Mouse (Mus musculus) CD4-positive helper T cell, adult 2 months (primary cell): Measurements from ENCODE around the gene Ptgir.
"Not testable (repeated sequence)": the region's sequence is repeated elsewhere in the genome, so short reads cannot be mapped to it uniquely, and the experiment has no call there.

Experiments
- DNase-seq: peaks from one replicate; pipeline ENCODE4 v3.0.0-alpha.2; 2012; ENCODE audit warnings: low read depth, missing footprints, low spot score

The Ptgir gene

DNA sequence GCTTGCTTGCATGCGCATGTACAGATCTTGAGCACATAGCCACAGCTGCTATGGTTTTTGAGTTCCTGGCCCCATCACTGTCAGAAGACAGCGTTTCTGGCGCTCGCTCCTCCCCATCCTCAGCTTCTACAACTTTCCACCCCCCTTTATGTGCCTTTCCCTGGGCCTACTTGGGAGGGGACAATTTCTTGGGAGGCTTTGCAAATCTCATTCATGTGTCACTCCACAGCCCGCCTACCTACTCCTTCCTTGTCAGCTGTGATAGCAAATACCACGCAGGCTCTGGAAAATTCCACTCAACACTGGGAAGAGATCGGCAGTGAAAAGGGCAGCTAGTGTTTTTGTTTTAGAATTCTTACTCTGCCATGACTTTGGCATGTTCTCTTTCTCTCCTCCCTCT, 34.0 kb downstream of the Ptgir start:
- DNase-seq, result no peak

DNA sequence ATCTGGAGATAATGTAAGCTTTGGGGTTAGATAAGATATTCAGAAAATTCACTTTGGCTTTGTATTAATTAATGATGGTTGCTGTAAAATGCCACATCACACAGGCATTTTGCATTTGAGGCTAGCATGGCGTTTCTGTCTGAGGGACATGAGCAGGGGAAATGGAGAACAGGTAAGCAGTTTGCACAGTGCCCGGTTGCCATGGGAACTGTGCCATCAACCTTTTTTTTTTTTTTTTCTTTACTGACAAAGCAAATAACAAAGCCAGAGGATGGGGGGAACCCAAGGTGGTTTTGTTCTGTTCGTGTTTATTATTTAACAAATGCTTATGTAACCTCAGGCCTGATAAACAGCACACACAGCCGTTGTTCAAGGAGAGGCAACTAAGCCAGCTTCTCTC, 36.6 kb downstream of the Ptgir start:
- DNase-seq, result no peak

DNA sequence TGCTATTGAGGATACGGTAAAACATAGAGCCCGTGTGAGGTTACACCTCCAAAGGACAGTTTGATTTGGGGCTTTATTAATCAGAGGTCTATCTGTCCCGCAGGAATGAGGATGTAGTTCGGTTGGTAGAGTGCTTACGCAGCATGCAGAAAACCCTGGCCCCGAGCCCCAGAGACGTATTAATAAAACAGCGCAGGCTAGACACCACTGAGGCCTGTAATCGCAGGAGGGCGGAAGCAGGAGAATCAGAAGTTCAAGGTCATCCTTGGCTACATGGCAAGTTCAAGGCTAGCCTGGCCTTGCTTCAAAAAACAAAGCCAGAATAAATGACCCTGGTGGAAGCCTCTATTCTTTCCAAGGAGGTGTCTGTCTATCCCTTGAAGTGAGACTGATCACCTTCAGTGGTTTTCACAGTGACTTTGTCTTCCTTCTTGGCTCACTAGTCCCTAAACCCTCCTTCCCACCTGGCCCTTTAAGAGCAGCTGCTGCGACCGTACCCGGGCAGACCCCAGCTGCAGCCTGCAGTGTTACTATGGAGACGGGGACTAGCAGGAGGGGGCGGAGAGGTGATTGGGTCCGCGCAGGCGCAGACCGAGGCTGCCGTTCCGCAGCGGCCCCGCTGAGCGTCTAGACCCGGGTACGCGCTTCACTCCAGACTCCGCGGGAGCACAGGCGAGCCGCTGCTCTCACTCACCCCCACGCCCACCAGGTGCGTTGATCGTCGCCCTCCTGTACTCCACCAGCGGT, 37.9 kb downstream of the Ptgir start, which contains the start of gene Pnmal2:
TSS of gene Pnmal2 (plus strand) at position 622 of the 747 bp plus-strand sequence.
- DNase-seq, result peak; percentile 62

DNA sequence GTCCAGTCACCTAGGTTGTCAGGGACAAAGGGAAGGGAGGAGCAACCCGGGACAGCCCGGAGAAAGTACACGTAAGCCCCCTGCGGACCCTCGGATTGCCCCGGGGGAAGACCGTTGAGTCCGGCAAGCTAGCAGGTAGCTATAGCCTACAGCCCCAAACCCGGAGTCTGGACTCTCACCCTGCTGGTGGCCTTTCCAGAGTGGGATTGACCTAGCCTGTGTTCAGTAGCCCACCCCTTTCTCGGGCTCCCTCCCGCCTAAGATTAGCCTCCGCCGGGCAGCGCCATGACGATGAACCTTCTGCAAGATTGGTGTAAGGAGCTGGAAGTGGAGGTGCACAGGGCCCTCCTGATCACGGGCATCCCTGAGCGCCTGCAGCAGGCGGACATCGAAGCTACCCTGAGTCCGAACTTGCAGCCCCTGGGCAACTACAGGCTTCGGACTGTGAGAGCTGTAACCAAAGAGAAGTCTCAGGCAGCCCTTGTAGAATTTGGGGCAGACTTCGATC, 38.6 kb downstream of the Ptgir start:
- DNase-seq, result no peak

DNA sequence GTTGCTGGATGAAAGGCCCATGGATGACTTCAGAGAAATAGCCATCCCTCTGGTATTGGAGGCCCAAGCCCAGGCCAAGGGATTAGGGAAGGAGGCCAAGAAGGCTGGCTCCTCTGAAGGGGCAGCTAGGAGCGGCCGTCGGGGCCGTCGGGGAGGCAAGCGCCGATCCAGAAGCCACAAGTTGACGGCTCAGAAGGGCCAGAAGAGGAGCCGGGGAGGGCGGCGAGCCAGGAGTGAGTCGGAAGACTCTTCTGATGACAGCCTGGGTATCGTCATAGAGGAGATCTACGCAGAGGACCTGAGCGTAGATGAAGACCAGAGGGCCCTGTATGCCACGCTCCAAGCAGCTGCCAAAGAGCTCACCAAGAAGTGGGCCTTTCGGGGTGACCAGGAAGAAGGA, 39.1 kb downstream of the Ptgir start:
- no peak for DNase-seq

DNA sequence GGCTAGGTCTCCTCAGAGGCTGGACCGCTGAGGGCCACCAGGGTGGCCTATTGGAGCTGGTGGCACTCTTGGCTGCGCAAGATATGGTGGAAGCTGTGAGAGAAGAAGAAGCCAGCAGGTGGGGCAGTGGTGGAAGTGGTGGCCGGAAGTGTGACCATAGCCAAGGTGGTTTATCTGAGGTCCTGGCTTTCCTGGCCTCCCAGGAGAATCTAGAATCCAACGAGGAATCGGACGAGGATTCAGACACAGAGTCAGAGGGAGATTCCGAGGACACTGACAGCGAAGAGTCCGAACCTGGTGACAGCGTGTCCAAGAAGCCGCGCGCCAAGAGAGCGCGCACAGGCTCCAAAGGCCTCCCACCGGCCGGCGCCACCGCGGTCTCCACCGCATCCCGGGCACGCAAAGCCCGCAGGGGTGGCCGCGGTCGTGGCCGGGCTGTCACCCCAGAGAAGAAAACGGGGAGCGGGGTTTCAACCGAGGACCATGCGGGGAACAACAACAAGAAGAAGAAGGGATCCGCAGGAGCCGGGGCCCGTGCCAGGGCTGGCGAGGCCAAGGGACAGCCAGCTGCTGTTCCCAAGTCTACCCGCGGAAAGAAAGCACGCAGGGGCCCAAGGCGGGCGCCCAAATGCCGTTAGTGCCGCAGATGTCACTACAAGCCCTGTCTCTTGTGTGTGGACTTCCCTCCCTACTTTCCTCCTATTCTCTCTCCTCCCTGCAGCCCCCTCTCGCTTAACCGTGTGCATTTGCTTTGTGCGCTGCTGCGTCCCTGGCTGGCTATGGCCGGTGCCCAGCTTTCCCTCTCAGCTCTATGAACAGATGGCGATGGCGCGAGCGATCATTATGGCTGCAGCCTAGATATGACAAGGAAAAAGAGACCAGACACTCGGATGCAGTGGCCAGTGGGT, 40.4 kb downstream of the Ptgir start:
- no peak for DNase-seq

DNA sequence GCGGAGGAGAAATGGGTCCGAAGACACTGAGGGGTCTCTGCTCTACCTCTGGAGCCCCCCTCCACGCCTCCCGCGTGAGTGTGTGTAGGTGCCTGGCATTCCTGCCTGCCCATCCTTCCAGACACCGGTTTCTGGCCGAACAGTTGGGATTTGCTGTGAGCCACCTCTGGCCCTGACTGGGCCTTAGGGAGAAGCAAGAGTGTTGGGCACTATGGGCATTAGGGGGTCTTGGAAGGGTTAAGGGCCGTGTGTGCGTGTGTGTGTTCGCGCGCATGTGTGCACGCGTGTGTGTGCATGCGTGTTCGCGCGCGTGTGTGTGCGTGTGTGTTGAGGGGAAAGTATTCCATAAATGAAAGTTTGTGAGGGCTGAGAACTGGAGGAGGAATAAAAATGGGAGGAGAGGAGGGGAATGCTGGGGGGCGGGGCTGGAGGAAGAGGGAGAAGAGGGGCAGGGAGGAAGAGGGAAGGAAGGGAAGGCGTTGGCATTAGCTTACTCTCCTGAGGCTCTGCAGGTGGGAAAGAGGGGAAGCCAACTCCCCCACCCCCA, 41.1 kb downstream of the Ptgir start:
- DNase-seq, result no peak

DNA sequence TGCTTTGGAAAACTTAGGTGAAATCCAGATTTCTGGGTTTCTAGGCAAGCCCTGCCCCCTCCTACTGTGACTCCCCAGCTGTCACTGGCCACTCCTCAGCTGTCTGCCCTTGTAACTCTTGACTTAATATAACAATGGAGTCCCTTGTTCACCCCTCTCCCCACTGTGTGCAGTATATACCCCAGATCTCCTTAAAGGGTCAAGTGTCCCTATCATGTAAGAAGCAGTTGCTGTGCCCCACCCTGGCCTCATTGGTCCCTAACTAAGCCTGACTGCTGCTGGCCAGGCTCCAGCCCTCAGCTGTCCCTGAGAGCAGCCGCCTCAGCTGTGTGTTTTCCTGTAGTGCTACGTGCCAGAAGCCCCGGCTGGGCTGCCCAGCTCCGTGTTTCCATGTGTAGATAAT, 41.7 kb downstream of the Ptgir start:
- no peak for DNase-seq

DNA sequence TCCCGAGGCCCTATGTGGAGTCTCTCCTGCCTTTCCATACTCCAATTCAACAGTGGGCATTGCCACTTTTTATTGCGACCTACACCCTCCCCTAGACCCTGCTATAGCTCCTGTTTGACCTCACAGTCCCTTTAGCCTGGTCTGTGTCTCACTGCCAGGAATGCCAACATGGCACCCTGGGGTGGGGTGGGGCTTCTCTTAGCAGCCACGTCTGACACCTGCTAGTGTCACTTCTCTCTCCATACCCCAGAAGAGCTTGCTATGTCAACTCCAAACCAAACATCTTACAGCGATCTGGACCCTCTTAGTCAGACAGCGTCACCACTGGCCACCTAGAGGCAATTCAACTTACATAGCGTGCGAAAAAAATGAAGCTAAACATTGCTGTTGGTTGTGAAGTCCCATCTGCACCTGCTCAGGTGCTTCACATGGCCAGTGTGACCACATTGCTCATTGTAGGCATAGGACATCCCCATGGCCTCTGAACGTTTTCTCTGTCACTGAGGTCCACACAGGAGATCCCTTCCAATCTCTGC, 42.7 kb downstream of the Ptgir start:
- no peak for DNase-seq

DNA sequence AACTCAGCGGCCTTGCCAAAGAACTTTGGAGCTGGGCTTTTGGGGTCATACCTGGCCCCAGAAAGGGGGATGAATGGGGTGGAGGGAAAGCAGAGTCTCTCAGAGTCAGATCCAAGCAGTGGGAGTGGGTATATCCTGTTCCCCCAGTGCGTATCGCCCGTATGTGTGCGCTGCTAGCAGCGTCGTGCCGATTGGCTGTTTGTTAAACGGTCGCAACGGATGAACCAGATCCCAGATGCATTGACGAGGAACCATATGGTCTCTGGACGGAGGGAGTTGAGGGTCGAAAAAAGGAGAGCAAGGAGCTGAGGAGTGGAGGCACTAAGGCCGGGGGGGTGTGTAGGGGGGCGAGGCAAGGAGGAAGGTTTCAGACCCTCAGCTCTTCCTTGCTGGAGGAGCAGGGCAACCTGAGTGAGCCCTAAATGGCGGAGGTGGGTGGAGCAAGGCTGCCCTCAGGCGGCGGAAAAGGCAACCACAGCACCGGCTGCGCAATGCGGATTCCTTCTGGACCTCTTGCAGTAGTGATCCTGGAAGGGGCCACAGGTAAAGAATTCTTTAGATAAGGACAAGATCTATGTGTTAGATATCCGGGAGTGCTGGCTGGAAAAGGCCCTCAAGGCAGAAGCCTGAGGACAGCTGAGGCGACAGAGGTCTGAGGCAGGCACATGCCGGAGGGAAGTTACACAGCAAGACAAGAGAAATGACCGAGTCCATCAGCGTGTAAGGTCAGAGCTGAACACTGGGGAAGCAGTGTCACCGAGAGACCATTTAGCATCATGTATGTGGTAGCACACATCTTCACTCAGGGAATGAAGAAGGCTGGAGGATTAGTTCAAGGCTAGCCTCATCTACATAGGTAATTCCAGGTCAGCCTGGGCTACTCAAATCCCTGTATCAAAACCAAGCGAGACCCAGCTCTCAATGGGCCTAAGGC, 43.9 kb downstream of the Ptgir start:
- DNase-seq, result peak; percentile 68

DNA sequence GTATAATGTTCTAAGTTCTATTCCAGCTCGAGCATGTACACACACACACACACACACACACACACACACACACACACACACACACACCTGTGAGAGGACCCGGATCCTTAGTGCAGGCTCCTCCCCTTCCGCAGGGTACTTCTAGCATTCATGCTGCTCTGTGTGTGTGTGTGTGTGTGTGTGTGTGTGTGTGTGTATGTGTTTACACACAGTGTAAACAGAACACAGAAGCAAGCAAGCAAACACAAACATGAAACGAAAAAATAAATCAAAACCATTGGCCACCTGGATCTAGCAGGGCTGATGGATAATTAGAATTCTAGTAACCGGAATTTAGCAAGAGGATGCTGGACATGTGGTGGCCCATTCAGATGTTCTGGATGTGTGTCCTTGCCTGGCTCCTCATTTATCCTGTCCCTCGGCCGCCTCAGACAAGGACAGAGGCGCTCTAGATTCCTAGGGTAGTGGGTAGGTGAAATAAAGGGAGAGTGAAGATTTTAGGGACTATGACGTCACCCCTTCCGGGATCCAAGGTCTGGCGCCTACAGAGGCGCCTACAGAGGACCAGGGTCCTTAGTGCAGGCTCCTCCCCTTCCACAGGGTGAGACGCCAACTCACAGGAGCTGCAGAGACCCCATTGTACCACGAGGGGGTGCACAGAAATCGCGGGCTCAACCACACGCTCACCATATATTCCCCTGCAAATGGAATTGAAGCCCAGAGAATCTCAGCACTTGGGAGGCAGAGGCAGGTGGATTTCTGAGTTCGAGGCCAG, 44.8 kb downstream of the Ptgir start:
- DNase-seq, result peak; percentile 84

DNA sequence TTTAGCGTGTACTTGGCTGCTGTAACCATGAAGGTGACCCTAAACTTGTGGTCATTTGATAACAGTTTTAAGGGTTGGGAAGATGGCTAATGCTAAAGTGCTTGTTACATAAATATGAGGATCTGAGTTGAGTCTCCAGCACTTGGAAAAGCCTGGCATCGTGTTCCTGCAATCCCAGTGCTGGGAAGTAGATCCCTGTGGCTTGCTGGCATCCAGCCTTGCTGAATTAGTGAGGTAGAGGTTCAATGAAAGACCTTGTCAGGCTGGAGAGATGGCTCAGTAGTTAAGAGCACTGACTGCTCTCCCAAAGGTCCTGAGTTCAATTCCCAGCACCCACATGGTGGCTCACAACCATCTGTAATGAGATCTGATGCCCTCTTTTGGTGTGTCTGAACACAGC, 47.5 kb downstream of the Ptgir start:
- not testable (repeated sequence) for DNase-seq

DNA sequence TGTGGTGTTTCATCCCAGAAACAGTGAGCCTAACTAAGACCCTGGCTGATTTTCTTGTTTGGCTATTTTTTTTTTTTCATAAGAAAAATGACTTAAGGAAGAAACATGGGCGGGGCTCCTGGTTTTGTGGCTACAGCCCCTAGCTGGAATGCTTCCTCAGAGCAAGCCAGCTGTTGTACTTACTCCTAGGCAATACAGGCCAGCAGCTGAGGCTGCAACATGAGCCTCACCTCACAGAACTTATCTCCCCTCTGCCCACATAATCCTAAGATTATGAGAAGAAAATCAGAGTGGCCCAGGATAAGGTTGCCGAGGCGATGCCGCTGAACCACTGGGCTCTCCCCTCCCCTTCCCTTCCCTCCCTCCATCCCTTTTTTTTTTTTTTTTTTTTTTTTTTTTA, 49.4 kb downstream of the Ptgir start:
- no peak for DNase-seq

DNA sequence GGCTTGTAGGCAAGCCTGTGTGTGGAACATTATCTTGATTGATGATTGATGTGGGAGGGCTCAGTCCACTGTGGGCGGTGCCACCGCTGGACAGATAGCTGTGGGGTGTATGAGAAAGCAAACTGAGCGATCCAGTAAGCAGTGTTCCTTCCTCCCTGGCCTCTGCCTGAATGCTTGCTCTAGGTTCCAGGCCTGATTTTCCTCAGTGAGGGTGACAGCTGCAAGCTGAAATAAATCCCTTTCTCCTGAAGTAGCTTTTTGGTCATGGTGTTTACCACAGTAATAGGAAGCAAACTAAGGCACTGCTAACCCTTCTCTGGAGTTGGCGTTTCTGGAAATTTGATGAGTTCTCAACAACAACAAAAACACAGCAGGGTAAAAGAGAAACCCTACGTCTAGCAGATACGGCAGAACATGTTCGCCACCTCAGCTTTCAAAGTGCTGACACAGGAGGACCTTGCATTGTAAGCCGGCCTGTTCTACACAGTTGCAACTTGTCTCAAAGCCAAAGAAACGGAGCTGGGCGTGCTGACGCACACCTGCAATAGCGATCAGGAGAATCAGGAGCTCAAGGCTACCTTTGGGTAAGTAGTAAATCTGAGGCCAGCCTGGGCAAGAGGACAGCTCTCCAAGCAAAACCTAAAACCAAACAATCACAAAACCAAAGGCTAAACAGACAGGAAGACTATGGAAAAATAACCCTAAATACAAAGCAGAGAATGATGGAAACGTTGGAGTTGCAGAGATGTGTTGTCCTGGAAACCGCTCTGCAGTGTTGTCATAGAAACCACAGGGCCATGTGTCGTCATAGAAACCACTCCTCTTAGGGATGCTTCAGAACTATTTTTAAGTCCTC, 50.3 kb downstream of the Ptgir start:
- DNase-seq, result no peak

DNA sequence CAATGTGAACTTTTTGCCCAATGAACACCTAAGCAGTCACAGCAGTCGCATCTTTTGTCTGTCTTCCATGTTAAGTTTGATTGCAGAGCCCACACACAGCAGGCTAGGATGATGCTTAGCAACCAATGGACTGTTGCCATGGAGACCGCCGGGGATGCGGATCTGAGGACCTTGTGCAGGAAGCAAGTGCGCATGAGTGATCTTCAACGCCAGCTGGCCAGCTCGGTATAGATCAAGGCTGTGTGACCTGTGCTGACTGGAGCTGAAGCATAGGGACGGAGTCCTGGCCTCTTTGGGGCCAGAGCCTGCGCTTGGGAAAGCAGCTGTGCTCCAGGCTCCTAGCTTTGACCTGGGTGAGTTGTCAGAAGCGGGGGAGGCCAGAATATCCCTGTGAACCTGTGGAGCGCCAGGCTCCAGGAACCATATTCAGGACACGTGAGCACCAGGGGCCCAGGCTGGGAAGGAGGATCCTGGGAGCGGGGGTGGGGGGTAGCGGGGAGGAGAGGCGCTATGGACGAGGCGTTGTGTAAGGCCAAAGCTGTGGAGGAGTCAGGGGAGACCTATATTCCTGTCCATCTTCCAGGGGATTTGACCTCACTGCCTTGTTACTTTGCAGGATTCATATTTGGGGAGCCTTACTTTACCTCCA, 53.4 kb downstream of the Ptgir start, which contains the start of gene Pnmal1:
TSS of gene Pnmal1 (plus strand) at position 141 of the 649 bp plus-strand sequence.
- DNase-seq, result no peak
